Comparison of ENCODE assay signal across 23 mouse cellular contexts in the genomic region with DNA sequence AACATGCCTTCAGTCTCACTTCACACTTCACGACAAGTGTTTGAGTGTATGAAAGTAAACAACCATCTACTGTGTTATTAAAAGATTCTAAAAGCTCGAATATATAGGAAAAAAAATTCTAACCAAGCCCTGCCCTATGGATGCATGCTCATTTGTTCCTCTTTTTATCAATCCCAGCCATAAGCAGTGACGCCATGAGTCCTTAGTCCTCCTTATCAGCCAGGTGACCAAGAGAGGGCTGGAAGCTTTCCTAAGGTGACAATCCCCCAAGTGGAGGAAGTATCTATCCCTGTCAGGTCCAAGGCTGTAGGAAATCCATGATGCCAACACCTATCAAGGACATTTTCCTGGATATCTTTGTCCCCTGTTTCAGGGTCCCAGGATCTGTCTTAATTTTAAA. TPM values are rescaled to one million over a fixed set of nuclear protein-coding genes. Genes with fewer than 3 reads are reported as not detected.
DNase-seq lines count a peak whose midpoint lies in the region; ATAC-seq lines count a peak whose summit lies in the region.
"Had no signal": no experiment of that assay in that cellular context is flagged by ENCODE, and none has a peak within 500 bp of the region (broad histone marks: within the 10 kb centered on the region; RNA-seq: fewer than 3 reads in every experiment).

No protein-coding gene starts in this region.

- no peaks in the 10 kb centered on the region for H3K9me3 ChIP-seq in liver, embryonic 13.5 days (replicated peaks)
- no peaks in the 10 kb centered on the region for H3K9me3 ChIP-seq in hindbrain, embryonic 12.5 days (replicated peaks)
- H3K9me3 ChIP-seq: embryonic facial prominence, embryonic 15.5 days; forebrain, embryonic 10.5 days; limb, embryonic 12.5 days; midbrain, embryonic 15.5 days; neural tube, embryonic 12.5 days had no signal

- H3K27ac ChIP-seq in liver, embryonic 13.5 days = peak overlapping the region; percentile 97
- H3K27ac ChIP-seq in hindbrain, embryonic 12.5 days = no peak overlapping the region
- H3K27ac ChIP-seq: embryonic facial prominence, embryonic 15.5 days; forebrain, embryonic 10.5 days; hindbrain, embryonic 14.5 days; kidney, postnatal 0 days; limb, embryonic 12.5 days; midbrain, embryonic 15.5 days; neural tube, embryonic 12.5 days had no signal

- no peak overlapping the region for H3K4me3 ChIP-seq in liver, embryonic 13.5 days (replicated peaks)
- H3K4me3 ChIP-seq in hindbrain, embryonic 12.5 days = no peak overlapping the region
- H3K4me3 ChIP-seq: embryonic facial prominence, embryonic 15.5 days; forebrain, embryonic 10.5 days; limb, embryonic 12.5 days; midbrain, embryonic 15.5 days; neural tube, embryonic 12.5 days had no signal

- peak; percentile 76 for ATAC-seq in erythroblast, adult 5-6 weeks (replicated peaks; ENCODE audit: low FRiP score, poor library complexity, severe bottlenecking)
- ATAC-seq in liver, embryonic 13.5 days (ENCODE audit: low read depth) = peak; percentile 80
- ATAC-seq in megakaryocyte-erythroid progenitor cell, adult 5-6 weeks (replicated peaks; ENCODE audit: low FRiP score, low TSS enrichment, poor library complexity, severe bottlenecking) = peak; percentile 34
- no peak for ATAC-seq in hindbrain, embryonic 12.5 days (ENCODE audit: low FRiP score)
- ATAC-seq: activated CD4-positive, CD25-positive, alpha-beta regulatory T cell, adult 4 months; forebrain, embryonic 16.5 days; midbrain, embryonic 15.5 days had no signal

- intact Hi-C loops in gastrocnemius, postnatal 36 days (cut with DNase I) = no loop called here

- H3K9ac ChIP-seq in liver, embryonic 13.5 days = no peak overlapping the region
- H3K9ac ChIP-seq in hindbrain, embryonic 12.5 days = no peak overlapping the region
- H3K9ac ChIP-seq: embryonic facial prominence, embryonic 15.5 days; hindbrain, embryonic 14.5 days; limb, embryonic 12.5 days; midbrain, embryonic 15.5 days; neural tube, embryonic 12.5 days had no signal

- H3K4me2 ChIP-seq in liver, embryonic 13.5 days = peak overlapping the region; percentile 17
- no peak overlapping the region for H3K4me2 ChIP-seq in hindbrain, embryonic 12.5 days (replicated peaks)
- H3K4me2 ChIP-seq: embryonic facial prominence, embryonic 15.5 days; hindbrain, embryonic 14.5 days; limb, embryonic 12.5 days; midbrain, embryonic 15.5 days; neural tube, embryonic 12.5 days had no signal

- no peaks in the 10 kb centered on the region for H3K27me3 ChIP-seq in liver, embryonic 13.5 days
- H3K27me3 ChIP-seq in hindbrain, embryonic 12.5 days = no peaks in the 10 kb centered on the region
- H3K27me3 ChIP-seq: embryonic facial prominence, embryonic 15.5 days; limb, embryonic 12.5 days; midbrain, embryonic 15.5 days; neural tube, embryonic 12.5 days had no signal

- H3K4me1 ChIP-seq in liver, embryonic 13.5 days (replicated peaks) = peaks cover 79% of the 10 kb centered on the region
- no peaks in the 10 kb centered on the region for H3K4me1 ChIP-seq in hindbrain, embryonic 12.5 days
- H3K4me1 ChIP-seq: forebrain, embryonic 10.5 days; limb, embryonic 12.5 days; neural tube, embryonic 12.5 days had no signal

- WGBS in liver, embryonic 13.5 days (ENCODE audit: insufficient replicate concordance) = 26% methylated on average over 3 of the region's 3 CpGs
- WGBS in hindbrain, embryonic 12.5 days = 81% methylated on average over 3 of the region's 3 CpGs

- H3K36me3 ChIP-seq in liver, embryonic 13.5 days = no peaks in the 10 kb centered on the region
- H3K36me3 ChIP-seq in hindbrain, embryonic 12.5 days = no peaks in the 10 kb centered on the region
- H3K36me3 ChIP-seq: embryonic facial prominence, embryonic 15.5 days; forebrain, embryonic 10.5 days; limb, embryonic 12.5 days; midbrain, embryonic 15.5 days; neural tube, embryonic 12.5 days had no signal

- DNase-seq in spleen, postnatal 36 days (ENCODE audit: low spot score in 2 of 2) = peak; percentile 12 to 50
- no peak for DNase-seq in spleen, adult 18-20 months
- DNase-seq in liver, embryonic 13.5 days = no peak
- no peak for DNase-seq in gastrocnemius, postnatal 36 days
- DNase-seq: adrenal gland, adult 8-10 months; cerebellum, adult 9-10 months; gastrocnemius, postnatal 10 days; heart, postnatal 36 days; kidney, adult 2 months; lung, adult 2 months; right cerebral cortex, postnatal 14 days had no signal

RNA-seq across cellular contexts. Expression of a gene that starts 47.0 kb away (rescaled TPM):
- 5.2 and 9.4 TPM in 2 replicates for total RNA-seq in erythroblast, adult 5-6 weeks (2015; ENCODE audit: low replicate concordance)
- 5.7 and 9.1 TPM in 2 replicates for total RNA-seq in erythroblast, adult 5-6 weeks (2017; ENCODE audit: low replicate concordance)
- 4.3 and 4.4 TPM in 2 replicates for polyA plus RNA-seq in liver, embryonic 13.5 days (2015; fragmentation: Nextera tagmentation; extraction: Ambion mirVana)
- 5.1 and 7.5 TPM in 2 replicates for total RNA-seq in megakaryocyte-erythroid progenitor cell, adult 5-6 weeks (2014; fragmentation: Nextera tagmentation)
- 6.3 and 7.0 TPM in 2 replicates for total RNA-seq in megakaryocyte-erythroid progenitor cell, adult 5-6 weeks (2017)
- 29.4 and 30.9 TPM in 2 replicates for polyA plus RNA-seq in hindbrain, embryonic 12.5 days (2016; fragmentation: Nextera tagmentation; extraction: Ambion mirVana)
- total RNA-seq in gastrocnemius, postnatal 36 days (2021) = under 1 TPM; 0.91 to 0.94 TPM

Comparison
In these comparisons a context has a peak if more than half of its experiments do, and no peak if none do; other contexts are left out.
1. DNase-seq: peak in spleen, postnatal 36 days (2 of 2); none in spleen, adult 18-20 months (0 of 2), liver, embryonic 13.5 days (single experiment) and gastrocnemius, postnatal 36 days (0 of 2).